Comparison of ENCODE assay signal across 10 mouse cellular contexts in the genomic region with DNA sequence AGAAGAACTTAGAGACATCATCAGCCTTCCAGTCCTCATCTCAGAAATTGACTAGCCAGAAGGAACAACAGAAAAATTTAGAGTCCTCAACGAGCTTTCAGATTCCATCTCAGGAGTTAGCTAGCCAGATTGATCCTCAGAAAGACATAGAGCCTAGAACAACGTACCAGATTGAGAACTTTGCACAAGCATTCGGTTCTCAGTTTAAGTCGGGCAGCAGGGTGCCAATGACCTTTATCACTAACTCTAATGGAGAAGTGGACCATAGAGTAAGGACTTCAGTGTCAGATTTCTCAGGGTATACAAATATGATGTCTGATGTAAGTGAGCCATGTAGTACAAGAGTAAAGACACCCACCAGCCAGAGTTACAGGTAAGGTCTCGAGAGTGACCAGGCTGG. TPM values are rescaled to one million over a fixed set of nuclear protein-coding genes. Genes with fewer than 3 reads are reported as not detected.
DNase-seq lines count a peak whose midpoint lies in the region; ATAC-seq and TF ChIP-seq lines count a peak whose summit lies in the region.
"Had no signal": no experiment of that assay in that cellular context is flagged by ENCODE, and none has a peak within 500 bp of the region (broad histone marks: within the 10 kb centered on the region; RNA-seq: fewer than 3 reads in every experiment).

No protein-coding gene starts in this region.

- H3K4me2 ChIP-seq in kidney, embryonic 14.5 days (replicated peaks; ENCODE audit: low read depth, low read length) = peak overlapping the region; percentile 6; the same call in 1 of the 2 replicates
- peak overlapping the region; percentile 23 for H3K4me2 ChIP-seq in embryonic facial prominence, embryonic 14.5 days (ENCODE audit: low read depth, low read length)
- H3K4me2 ChIP-seq in intestine, embryonic 16.5 days (ENCODE audit: low read depth, low read length) = peak overlapping the region; percentile 7; the same call in 1 of the 2 replicates
- H3K4me2 ChIP-seq in midbrain, postnatal 0 days (ENCODE audit: low read depth, low read length, poor library complexity, severe bottlenecking) = peak overlapping the region; percentile 13; the same call in 1 of the 2 replicates

- no peak for DNase-seq in kidney, postnatal 10 days
- no peak for DNase-seq in embryonic facial prominence, embryonic 14.5 days (ENCODE audit: low spot score)
- DNase-seq in midbrain, postnatal 0 days (ENCODE audit: low spot score) = no peak
- DNase-seq in embryo, embryonic 9.5 days (ENCODE audit: extremely low spot score) = no peak
- DNase-seq in adrenal gland, postnatal 25 days = no peak
- DNase-seq: layer of hippocampus, adult 9-11 months; thymus, adult 2 months had no signal

- no peak overlapping the region for H3K27ac ChIP-seq in kidney, embryonic 14.5 days (ENCODE audit: low read depth, low read length)
- H3K27ac ChIP-seq in embryonic facial prominence, embryonic 14.5 days (replicated peaks; ENCODE audit: low read depth, low read length) = no peak overlapping the region
- no peak overlapping the region for H3K27ac ChIP-seq in intestine, embryonic 16.5 days (ENCODE audit: low read length)
- no peak overlapping the region for H3K27ac ChIP-seq in midbrain, postnatal 0 days (ENCODE audit: low read depth, low read length)

- no peaks in the 10 kb centered on the region for H3K27me3 ChIP-seq in kidney, embryonic 14.5 days (ENCODE audit: control insufficient read depth, insufficient read depth, low read length)
- H3K27me3 ChIP-seq in embryonic facial prominence, embryonic 14.5 days (replicated peaks; ENCODE audit: control insufficient read depth, insufficient read depth, low read length) = no peaks in the 10 kb centered on the region
- no peaks in the 10 kb centered on the region for H3K27me3 ChIP-seq in intestine, embryonic 16.5 days (replicated peaks; ENCODE audit: control insufficient read depth, insufficient read depth, low read length)
- no peaks in the 10 kb centered on the region for H3K27me3 ChIP-seq in midbrain, postnatal 0 days (ENCODE audit: insufficient read depth, low read length)

- 83% methylated on average over 5 of the region's 5 CpGs for WGBS in kidney, embryonic 14.5 days
- 87% methylated on average over 5 of the region's 5 CpGs for WGBS in embryonic facial prominence, embryonic 14.5 days
- WGBS in intestine, embryonic 16.5 days = 81% methylated on average over 5 of the region's 5 CpGs
- 83% methylated on average over 5 of the region's 5 CpGs for WGBS in midbrain, postnatal 0 days

- H3K4me1 ChIP-seq in kidney, embryonic 14.5 days (ENCODE audit: control insufficient read depth, insufficient read depth, low read length) = peaks cover 26% of the 10 kb centered on the region
- peaks cover 31% of the 10 kb centered on the region for H3K4me1 ChIP-seq in embryonic facial prominence, embryonic 14.5 days (ENCODE audit: control insufficient read depth, insufficient read depth, low read length)
- H3K4me1 ChIP-seq in intestine, embryonic 16.5 days (ENCODE audit: control insufficient read depth, insufficient read depth, low read length) = peaks cover 20% of the 10 kb centered on the region
- H3K4me1 ChIP-seq in midbrain, postnatal 0 days (ENCODE audit: insufficient read depth, low read length) = peaks cover 15% of the 10 kb centered on the region

- peak overlapping the region; percentile 7; the same call in 1 of the 2 replicates for H3K4me3 ChIP-seq in kidney, embryonic 14.5 days (ENCODE audit: low read length)
- no peak overlapping the region for H3K4me3 ChIP-seq in embryonic facial prominence, embryonic 14.5 days (ENCODE audit: low read depth, low read length)
- H3K4me3 ChIP-seq in intestine, embryonic 16.5 days (ENCODE audit: low read length) = 0 out of 2 replicates have a peak overlapping the region, but pooled peaks have one; percentile 4
- H3K4me3 ChIP-seq in midbrain, postnatal 0 days (ENCODE audit: low read depth, low read length) = no peak overlapping the region

- no peak for ATAC-seq in kidney, embryonic 14.5 days (ENCODE audit: low FRiP score, low TSS enrichment)
- ATAC-seq in embryonic facial prominence, embryonic 14.5 days (ENCODE audit: low read depth) = no peak
- no peak for ATAC-seq in intestine, embryonic 16.5 days
- ATAC-seq in midbrain, postnatal 0 days (ENCODE audit: low FRiP score) = no peak
- no peak for ATAC-seq in CD4-positive, CD25-positive, alpha-beta regulatory T cell, adult 4 months

- H3K9me3 ChIP-seq in kidney, embryonic 14.5 days (ENCODE audit: control insufficient read depth, low read length) = no peaks in the 10 kb centered on the region
- no peaks in the 10 kb centered on the region for H3K9me3 ChIP-seq in embryonic facial prominence, embryonic 14.5 days (ENCODE audit: control insufficient read depth, low read length)
- H3K9me3 ChIP-seq in intestine, embryonic 16.5 days (ENCODE audit: control insufficient read depth, low read length) = no peaks in the 10 kb centered on the region
- no peaks in the 10 kb centered on the region for H3K9me3 ChIP-seq in midbrain, postnatal 0 days (ENCODE audit: low read length)

- peaks cover 20% of the 10 kb centered on the region for H3K36me3 ChIP-seq in kidney, embryonic 14.5 days (ENCODE audit: control insufficient read depth, insufficient read depth, low read length)
- H3K36me3 ChIP-seq in embryonic facial prominence, embryonic 14.5 days (ENCODE audit: control insufficient read depth, insufficient read depth, low read length) = peaks cover 31% of the 10 kb centered on the region
- no peaks in the 10 kb centered on the region for H3K36me3 ChIP-seq in intestine, embryonic 16.5 days (ENCODE audit: control insufficient read depth, insufficient read depth, low read length)
- peaks cover 5% of the 10 kb centered on the region; the same call in 1 of the 2 replicates for H3K36me3 ChIP-seq in midbrain, postnatal 0 days (ENCODE audit: insufficient read depth, low read length)

- H3K9ac ChIP-seq in kidney, embryonic 14.5 days (ENCODE audit: low read depth, low read length) = no peak overlapping the region
- H3K9ac ChIP-seq in embryonic facial prominence, embryonic 14.5 days (ENCODE audit: low read depth, low read length) = no peak overlapping the region
- H3K9ac ChIP-seq in intestine, embryonic 16.5 days (ENCODE audit: low read depth, low read length) = no peak overlapping the region
- H3K9ac ChIP-seq in midbrain, postnatal 0 days (replicated peaks; ENCODE audit: low read length, poor library complexity, severe bottlenecking) = no peak overlapping the region

- TF ChIP-seq CTCF in midbrain, postnatal 0 days (IDR thresholded peaks at IDR 0.05) = no peak

RNA-seq across cellular contexts. Expression of a gene that starts 2.9 kb away (rescaled TPM):
- polyA plus RNA-seq in kidney, embryonic 14.5 days (2014; fragmentation: Nextera tagmentation; extraction: Ambion mirVana) = 20.0 and 26.1 TPM in 2 replicates
- polyA plus RNA-seq in embryonic facial prominence, embryonic 14.5 days (2014; fragmentation: Nextera tagmentation; extraction: Ambion mirVana) = 19.5 and 21.4 TPM in 2 replicates
- 11.1 and 12.0 TPM in 2 replicates for polyA plus RNA-seq in intestine, embryonic 16.5 days (2015; fragmentation: Nextera tagmentation; extraction: Ambion mirVana)
- 31.2 and 35.5 TPM in 2 replicates for total RNA-seq in midbrain, postnatal 0 days (2014; rRNA removed)
- polyA plus RNA-seq in midbrain, postnatal 0 days (2015; fragmentation: Nextera tagmentation; extraction: Ambion mirVana) = 19.0 and 22.1 TPM in 2 replicates
- total RNA-seq in adrenal gland, postnatal 25 days (2021) = 20.4 and 22.3 TPM in 2 replicates
- polyA plus RNA-seq in CD4-positive, CD25-positive, alpha-beta regulatory T cell, adult 4 months (2017; shearing (Covaris generic)) = 10 to 100 TPM; 18.5 to 32.8 TPM

Comparison
In these comparisons a context has a peak if more than half of its experiments do, and no peak if none do; other contexts are left out.
1. H3K4me3 ChIP-seq: peak in kidney, embryonic 14.5 days (single experiment) and intestine, embryonic 16.5 days (single experiment); none in embryonic facial prominence, embryonic 14.5 days (single experiment) and midbrain, postnatal 0 days (single experiment).
2. Peak in every context shown above with its lines, with median percentiles within 50 percentile points of each other: H3K4me2 ChIP-seq.